Mouse (Mus musculus) forebrain, embryonic 10.5 days (tissue): Measurements from ENCODE around the gene Tescl. TPM values are rescaled to one million over a fixed set of nuclear protein-coding genes. Genes with fewer than 3 reads are reported as not detected.
A peak's percentile ranks its signal among the peaks of the same experiment; 100 is the strongest.

Experiments used
- DNase-seq: peaks from one replicate; pipeline ENCODE4 v3.0.0-alpha.2; 2017; ENCODE audit warnings: low spot score; ENCODE audit errors: extremely low spot score
- H3K27ac ChIP-seq: fragments of 300-500 bp; sonication (generic); 2 replicates; pipeline ENCODE4 v1.5.1; 2016; ENCODE audit warnings: mild to moderate bottlenecking
- H3K27me3 ChIP-seq: fragments of 300-500 bp; sonication (generic); 2 replicates; pipeline ENCODE4 v1.6.1; 2016; ENCODE audit warnings: mild to moderate bottlenecking; ENCODE audit not compliant: poor library complexity, severe bottlenecking
- H3K36me3 ChIP-seq: fragments of 300-500 bp; sonication (generic); replicated peaks from 2 replicates; pipeline ENCODE4 v1.6.1; 2016; ENCODE audit warnings: mild to moderate bottlenecking, moderate library complexity
- H3K4me1 ChIP-seq: fragments of 300-500 bp; sonication (generic); 2 replicates; pipeline ENCODE4 v1.6.1; 2016
- H3K4me3 ChIP-seq: fragments of 300-500 bp; sonication (generic); 2 replicates; pipeline ENCODE4 v1.5.1; 2016; ENCODE audit warnings: mild to moderate bottlenecking, moderate library complexity
- H3K9me3 ChIP-seq: fragments of 300-500 bp; sonication (generic); 2 replicates; pipeline ENCODE4 v1.6.1; 2016; ENCODE audit warnings: mild to moderate bottlenecking, moderate library complexity
- WGBS: fragments of 180-500 bp; shearing (Covaris S2); methylation state at CpG from one replicate; pipeline ENCODE4 v1.1.7; 2016; 5-methylcytosine and 5-hydroxymethylcytosine counted together
- polyA plus RNA-seq: library from polyadenylated mRNA; unstranded; fragments of >200 nt; fragmentation: Nextera tagmentation; extraction: Ambion mirVana; gene quantifications from 2 replicates; pipeline ENCODE4 v1.2.1, GENCODE M21; 2016

The Tescl gene
- 0.17 TPM in 1 of 2 replicates, not detected in the other for polyA plus RNA-seq

DNA sequence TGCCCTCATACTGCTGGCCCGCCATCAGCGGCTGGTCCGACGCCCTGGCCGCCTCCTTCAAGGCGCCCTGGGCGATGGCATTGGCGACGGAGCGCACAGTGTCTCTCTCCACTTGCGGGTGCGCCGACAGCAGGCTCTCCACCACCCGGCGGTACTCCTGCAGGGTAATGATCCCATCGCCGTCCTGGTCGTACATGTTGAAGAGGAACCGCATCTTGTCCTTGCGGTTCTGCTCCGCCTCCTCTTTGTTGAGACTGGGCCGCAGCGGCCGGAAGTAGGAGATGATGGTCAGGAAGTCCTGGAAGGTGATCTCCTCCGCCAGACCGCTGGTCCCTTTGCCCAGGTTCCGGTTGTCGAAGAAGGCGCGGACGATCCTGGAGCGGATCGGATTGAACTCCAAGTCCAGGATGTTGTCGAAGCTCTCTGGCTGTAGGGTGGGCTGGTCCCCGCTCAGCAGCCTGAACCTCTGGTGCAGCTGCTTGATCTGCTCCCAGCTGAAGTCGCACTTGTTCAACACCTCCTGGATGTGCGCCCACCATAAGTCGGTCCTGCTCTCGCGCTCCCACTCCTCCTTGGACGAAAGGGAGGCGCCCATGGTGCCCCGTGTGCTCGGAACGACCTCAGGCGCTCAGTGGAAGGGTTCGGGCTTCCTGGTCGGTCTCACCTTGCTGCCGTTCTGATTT lies at the start of gene Tescl:
Gene Tescl, minus strand, starts transcription at position 633 of the 683 bp plus-strand sequence.
- Histone ChIP-seq H3K4me3 (0 out of 2 replicates have a peak within 1 kb of the TSS, but pooled peaks have one; percentile 1), H3K36me3 (no peaks in the 10 kb centered on the region), H3K27ac (no peak within 1 kb of the TSS), H3K9me3 (no peaks in the 10 kb centered on the region), H3K27me3 (peaks cover 25% of the 10 kb centered on the region), H3K4me1 (no peaks in the 10 kb centered on the region)
- no peak for DNase-seq
- WGBS, result 46% methylated on average over 49 of the region's 49 CpGs

DNA sequence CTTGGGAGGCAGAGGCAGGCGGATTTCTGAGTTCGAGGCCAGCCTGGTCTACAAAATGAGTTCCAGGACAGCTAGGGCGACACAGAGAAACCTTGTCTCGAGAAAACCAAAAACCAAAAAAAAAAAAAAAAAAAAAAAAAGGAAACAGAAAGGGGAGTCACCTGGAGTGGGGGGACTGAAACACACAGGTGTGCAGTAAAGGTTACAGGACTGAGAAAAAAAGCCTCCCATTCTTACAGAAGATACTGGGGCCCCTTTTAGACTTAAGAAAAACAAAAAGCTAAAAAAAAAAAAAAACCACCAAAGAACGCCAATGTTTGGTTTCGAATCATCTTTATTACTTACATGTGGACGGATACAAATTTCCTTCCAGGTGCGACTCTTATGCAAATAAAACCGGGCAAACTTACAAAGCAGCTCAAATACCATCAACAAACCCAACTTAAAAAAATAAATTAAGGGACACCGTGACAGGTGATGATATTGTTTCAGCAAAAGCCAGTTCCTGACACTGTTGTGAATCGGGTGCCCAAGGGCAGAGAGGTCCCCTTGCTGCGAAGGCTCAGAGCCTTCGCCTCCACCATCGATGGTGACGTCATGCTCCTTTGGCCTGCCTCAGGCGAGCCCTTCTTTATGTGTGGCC lies 49.1 kb upstream of the Tescl start:
- DNase-seq, result no peak
- WGBS, result 84% methylated on average over 16 of the region's 16 CpGs
- no peak overlapping the region for H3K27ac ChIP-seq
- H3K27me3 ChIP-seq, result peaks cover 17% of the 10 kb centered on the region
- H3K4me1 ChIP-seq, result peaks cover 19% of the 10 kb centered on the region
- H3K36me3 ChIP-seq, result no peaks in the 10 kb centered on the region
- no peak overlapping the region for H3K4me3 ChIP-seq
- H3K9me3 ChIP-seq, result no peaks in the 10 kb centered on the region

DNA sequence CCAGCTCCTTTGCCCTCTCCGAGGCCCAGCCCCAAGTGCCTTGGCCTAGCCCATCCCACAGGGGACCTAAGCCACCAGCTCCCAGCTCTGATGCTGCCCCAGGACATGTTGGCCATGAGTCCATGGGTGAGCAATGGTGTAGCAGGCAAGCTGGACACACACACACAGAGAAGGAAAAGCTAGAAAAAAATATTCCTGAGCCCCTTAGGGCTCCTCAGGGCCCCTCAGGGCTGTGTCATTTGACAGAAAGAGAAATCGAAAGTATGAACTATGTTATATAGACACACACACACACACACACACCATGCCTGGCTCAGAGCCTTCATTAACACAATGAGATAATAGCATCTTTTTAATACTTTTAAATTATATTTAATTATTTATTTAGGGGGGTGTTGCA lies 46.6 kb upstream of the Tescl start:
- peaks cover 33% of the 10 kb centered on the region for H3K27me3 ChIP-seq
- H3K4me1 ChIP-seq, result peaks cover 30% of the 10 kb centered on the region
- WGBS, result 67% methylated on average over 2 of the region's 2 CpGs
- H3K9me3 ChIP-seq, result no peaks in the 10 kb centered on the region
- peak overlapping the region; percentile 70 for H3K27ac ChIP-seq
- no peak overlapping the region for H3K4me3 ChIP-seq
- H3K36me3 ChIP-seq, result no peaks in the 10 kb centered on the region
- no peak for DNase-seq

DNA sequence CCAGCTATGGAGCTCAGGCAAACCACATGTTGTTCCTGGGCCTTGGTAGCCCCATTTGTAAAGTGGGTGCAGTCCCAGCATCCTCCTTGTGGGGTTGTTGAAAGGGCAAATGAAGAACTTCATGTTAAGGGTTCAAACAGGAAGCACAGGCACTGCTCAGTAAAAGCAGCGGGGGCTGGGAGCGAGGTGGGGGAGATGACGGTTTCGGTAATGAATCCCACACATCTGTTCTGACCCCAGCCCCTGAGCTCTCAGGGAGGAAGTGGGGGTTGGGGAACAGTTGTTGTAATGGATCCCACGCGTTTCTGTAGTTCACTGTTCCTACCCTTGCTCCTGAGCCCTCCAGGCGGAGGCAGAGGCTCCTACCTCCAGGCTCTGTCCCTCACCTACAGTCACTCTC lies 46.2 kb upstream of the Tescl start:
- peaks cover 33% of the 10 kb centered on the region for H3K27me3 ChIP-seq
- no peaks in the 10 kb centered on the region for H3K36me3 ChIP-seq
- H3K4me3 ChIP-seq, result no peak overlapping the region
- peaks cover 30% of the 10 kb centered on the region for H3K4me1 ChIP-seq
- peak; percentile 17 for DNase-seq
- H3K9me3 ChIP-seq, result no peaks in the 10 kb centered on the region
- WGBS, result 58% methylated on average over 7 of the region's 7 CpGs
- H3K27ac ChIP-seq, result peak overlapping the region; percentile 70

DNA sequence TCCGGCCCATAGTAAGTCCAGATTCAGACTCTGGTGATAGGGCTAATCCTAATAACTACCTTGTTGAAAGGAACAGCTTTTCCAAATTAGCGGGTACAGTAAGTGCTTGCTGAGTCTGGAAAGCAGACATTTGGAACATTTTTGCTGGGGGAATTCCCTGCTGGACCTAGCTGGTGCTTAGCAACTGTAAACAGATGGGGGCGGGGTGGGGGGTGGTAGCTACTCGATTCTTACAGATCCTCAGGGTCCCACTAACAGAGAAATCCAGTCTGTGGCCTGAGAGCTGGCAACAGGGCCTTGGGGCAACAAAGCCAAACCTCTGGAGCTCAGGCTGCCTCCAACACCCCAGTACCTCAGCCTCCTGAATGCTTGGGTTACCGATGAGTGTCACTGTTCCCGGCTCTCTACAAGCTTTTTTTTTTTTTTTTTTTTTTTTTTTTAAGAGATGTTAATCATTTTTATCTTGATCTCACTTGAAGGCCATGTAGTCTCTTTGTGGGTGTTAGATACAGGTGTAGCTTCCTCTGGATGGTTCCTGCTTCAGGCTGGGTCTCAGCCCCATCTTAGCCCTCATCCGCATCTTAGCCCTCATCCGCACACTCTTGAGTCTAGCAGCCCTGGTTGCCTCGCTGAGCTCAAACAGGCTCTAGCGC lies 44.4 kb upstream of the Tescl start:
- 79% methylated on average over 10 of the region's 10 CpGs for WGBS
- Histone ChIP-seq H3K27ac (no peak overlapping the region), H3K4me3 (no peak overlapping the region), H3K4me1 (peaks cover 35% of the 10 kb centered on the region), H3K9me3 (no peaks in the 10 kb centered on the region), H3K27me3 (peaks cover 20% of the 10 kb centered on the region), H3K36me3 (no peaks in the 10 kb centered on the region)
- DNase-seq, result no peak

DNA sequence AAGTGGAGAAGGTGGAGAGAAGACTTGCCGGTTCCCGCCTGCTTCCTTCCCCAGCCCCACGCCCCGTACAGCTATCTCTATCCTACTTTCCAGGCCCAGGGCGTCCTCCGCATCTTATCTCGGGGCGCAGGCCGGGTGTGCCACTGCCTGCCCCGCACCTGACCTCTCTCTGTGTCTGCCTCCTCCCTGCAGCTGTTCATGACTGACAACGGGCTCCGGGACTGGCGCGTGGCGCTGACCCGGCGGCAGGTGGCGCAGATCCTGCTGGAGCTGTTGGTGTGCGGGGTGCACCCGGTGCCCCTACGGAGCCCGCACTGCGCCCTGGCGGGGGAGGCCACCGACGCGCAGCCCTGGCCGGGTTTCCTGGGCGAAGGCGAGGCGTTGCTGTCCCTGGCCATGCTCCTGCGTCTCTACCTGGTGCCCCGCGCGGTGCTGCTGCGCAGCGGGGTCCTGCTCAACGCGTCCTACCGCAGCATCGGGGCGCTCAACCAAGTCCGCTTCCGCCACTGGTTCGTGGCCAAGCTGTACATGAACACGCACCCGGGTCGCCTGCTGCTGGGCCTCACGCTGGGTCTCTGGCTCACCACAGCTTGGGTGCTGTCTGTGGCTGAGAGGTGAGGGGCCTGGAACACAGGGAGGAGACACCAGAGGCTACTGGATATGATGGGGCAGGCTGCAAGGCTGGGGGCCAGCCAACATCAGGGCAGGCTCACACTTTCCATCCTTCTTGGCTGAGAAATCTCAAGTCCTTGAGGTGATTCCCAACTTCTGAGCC lies 43.5 kb upstream of the Tescl start:
- Histone ChIP-seq H3K9me3 (no peaks in the 10 kb centered on the region), H3K4me3 (peak overlapping the region; percentile 50), H3K4me1 (peaks cover 36% of the 10 kb centered on the region), H3K27me3 (peaks cover 20% of the 10 kb centered on the region), H3K36me3 (no peaks in the 10 kb centered on the region), H3K27ac (peak overlapping the region; percentile 82)
- WGBS, result 8% methylated on average over 49 of the region's 49 CpGs
- DNase-seq, result peak; percentile 63

DNA sequence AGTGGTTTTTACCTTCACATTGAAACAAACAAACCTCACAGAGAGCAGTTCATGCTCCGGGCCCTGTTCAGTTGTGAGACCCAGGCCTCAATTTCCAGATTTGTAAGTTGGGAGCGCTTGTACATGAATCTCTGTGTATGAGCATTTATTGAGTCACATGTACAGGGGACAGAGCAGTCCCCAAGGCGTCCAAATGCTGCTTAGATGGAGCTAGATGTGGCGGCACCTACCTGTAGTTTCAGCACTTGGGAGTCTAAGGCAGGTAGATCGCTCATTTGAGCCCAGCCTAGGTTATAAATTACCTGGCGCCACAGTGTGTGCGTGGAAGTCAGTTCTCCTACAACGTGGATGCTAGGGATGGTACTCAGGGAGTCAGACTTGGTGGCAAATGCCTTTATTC lies 42.7 kb upstream of the Tescl start:
- no peaks in the 10 kb centered on the region for H3K36me3 ChIP-seq
- peaks cover 36% of the 10 kb centered on the region for H3K4me1 ChIP-seq
- WGBS, result 89% methylated on average over 8 of the region's 8 CpGs
- no peaks in the 10 kb centered on the region for H3K9me3 ChIP-seq
- peaks cover 20% of the 10 kb centered on the region for H3K27me3 ChIP-seq
- DNase-seq, result no peak
- no peak overlapping the region for H3K4me3 ChIP-seq
- H3K27ac ChIP-seq, result peak overlapping the region; percentile 82; the same call in 1 of the 2 replicates

DNA sequence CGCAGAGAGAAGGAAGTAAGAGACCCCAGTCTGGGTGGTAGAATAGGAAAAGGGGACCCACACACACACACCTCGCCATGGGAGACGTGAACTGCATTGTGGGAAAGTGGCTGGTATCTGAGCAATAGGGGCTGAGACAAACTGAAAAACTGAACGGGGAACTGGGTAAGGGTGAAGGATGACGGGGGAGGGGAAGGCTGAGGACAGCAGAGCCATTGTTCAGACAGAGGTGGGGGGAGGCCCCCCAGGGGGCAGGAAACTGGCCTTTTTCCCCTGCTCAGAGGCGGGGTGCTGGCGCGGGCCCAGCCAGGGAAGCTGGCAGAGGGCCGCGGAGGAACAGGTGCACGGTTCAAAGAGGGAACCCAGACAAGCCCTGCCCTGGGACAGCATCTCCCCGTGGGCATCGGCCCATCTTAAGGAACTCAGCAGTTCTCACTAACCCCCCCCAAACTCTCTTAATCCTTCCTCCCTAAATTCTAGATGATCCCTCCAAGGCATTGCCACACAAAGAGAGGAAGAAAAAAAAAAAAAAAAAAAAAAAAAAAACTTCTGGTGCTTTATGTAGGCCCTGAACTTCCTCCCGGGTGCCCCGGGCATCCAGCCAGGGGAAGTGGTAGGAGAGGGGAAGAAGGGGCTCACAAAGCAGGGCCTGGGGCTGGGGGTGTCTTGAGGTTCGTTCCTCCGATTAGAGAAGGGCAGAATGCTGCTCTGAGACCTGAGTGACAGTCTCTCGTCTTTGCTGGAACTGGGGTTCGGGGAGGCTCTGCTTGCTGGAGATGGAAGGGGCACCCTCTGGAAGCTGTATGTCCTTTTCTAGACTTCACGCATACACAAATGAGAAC lies 40.0 kb upstream of the Tescl start:
- Histone ChIP-seq H3K36me3 (no peaks in the 10 kb centered on the region), H3K4me3 (no peak overlapping the region), H3K27ac (peak overlapping the region; percentile 79), H3K4me1 (peaks cover 32% of the 10 kb centered on the region), H3K9me3 (no peaks in the 10 kb centered on the region), H3K27me3 (peaks cover 20% of the 10 kb centered on the region)
- WGBS, result 46% methylated on average over 20 of the region's 20 CpGs
- no peak for DNase-seq

DNA sequence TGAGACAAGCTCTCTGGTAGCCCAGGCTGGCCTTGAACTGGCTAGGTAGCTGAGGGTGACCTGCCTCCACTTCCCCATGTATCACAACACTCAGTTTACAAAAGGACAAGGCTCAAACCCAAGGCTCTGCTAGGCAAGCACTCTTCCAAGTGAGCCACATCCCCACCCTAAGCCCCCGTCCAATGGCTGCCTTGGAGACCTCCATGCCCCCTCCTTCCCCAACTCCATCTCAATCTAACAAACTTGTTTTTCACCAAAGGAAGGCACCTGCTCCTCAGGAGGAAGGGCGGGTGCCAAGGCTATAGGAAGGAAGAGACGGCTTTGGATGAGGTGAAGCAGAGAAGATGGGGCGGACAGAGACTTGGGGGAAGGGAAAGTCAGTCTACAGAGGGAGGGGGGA lies 39.0 kb upstream of the Tescl start:
- Histone ChIP-seq H3K4me3 (no peak overlapping the region; the same call in 1 of the 2 replicates), H3K27ac (peak overlapping the region; percentile 79), H3K9me3 (no peaks in the 10 kb centered on the region), H3K27me3 (peaks cover 15% of the 10 kb centered on the region), H3K36me3 (no peaks in the 10 kb centered on the region), H3K4me1 (peaks cover 28% of the 10 kb centered on the region)
- 77% methylated on average over 4 of the region's 4 CpGs for WGBS
- DNase-seq, result no peak

DNA sequence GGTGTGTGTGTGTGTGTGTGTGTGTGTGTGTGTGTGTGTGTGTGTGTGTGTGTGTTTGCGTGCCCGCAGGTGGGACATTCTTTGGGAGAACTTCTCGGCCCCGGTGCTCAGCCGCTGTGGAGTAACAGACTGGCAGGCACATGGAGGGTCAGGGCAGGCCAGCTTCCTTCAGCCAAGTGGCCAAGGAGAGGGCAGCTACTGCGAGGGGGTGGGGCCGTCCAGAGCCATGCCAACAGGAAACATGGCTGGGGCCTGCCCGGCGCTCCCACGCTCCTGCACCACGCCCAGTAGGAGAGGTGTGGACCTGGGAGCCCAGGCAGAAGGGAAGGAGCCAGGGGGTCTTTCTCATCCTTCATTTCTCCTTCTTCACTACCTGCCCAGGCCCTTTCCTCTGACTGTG lies 38.6 kb upstream of the Tescl start:
- Histone ChIP-seq H3K4me3 (no peak overlapping the region; the same call in 1 of the 2 replicates), H3K9me3 (no peaks in the 10 kb centered on the region), H3K27ac (peak overlapping the region; percentile 79; the same call in 1 of the 2 replicates), H3K36me3 (no peaks in the 10 kb centered on the region), H3K4me1 (peaks cover 23% of the 10 kb centered on the region), H3K27me3 (peaks cover 10% of the 10 kb centered on the region)
- no peak for DNase-seq
- 90% methylated on average over 11 of the region's 11 CpGs for WGBS

DNA sequence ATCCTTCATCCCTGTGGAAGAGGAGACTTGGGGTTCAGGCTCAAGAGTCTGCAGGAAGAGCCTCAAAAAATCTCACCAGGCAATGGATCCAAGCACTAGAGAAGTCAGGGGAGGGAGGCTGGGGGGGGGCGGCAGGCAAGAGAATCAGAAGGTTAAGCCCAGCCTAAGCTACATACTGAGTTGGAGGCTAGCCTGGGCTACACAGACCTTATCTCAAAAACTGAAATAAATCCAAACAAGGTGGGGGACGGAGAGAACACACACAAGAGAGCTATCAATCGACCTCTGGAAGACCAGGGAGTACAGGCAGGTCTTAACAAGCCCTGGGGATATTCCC lies 38.0 kb upstream of the Tescl start:
- peaks cover 18% of the 10 kb centered on the region for H3K4me1 ChIP-seq
- H3K27ac ChIP-seq, result peak overlapping the region; percentile 79; the same call in 1 of the 2 replicates
- H3K27me3 ChIP-seq, result peaks cover 5% of the 10 kb centered on the region
- DNase-seq, result no peak
- no peaks in the 10 kb centered on the region for H3K9me3 ChIP-seq
- H3K4me3 ChIP-seq, result peak overlapping the region; percentile 14
- 72% methylated on average over 3 of the region's 3 CpGs for WGBS
- H3K36me3 ChIP-seq, result no peaks in the 10 kb centered on the region
